Mouse (Mus musculus): ENCODE results near the gene Ormdl3. TPM values are rescaled to one million over a fixed set of nuclear protein-coding genes. Genes with fewer than 3 reads are reported as not detected.
"Not testable (repeated sequence)": the region's sequence is repeated elsewhere in the genome, so short reads cannot be mapped to it uniquely, and the experiment has no call there.

Gene Ormdl3
- total RNA-seq (2014; rRNA removed), result 99.8 and 115 TPM in 2 replicates
- 114 and 119 TPM in 2 replicates for polyA plus RNA-seq (2015; fragmentation: Nextera tagmentation; extraction: Ambion mirVana)

- 3% methylated on average over 49 of the region's 49 CpGs for WGBS
- Histone ChIP-seq H3K9me3 (ENCODE audit: low read length) (no peaks in the 10 kb centered on the region), H3K4me1 (ENCODE audit: insufficient read depth) (peaks cover 23% of the 10 kb centered on the region), H3K4me2 (ENCODE audit: low read depth) (peak within 1 kb of the TSS; percentile 73), H3K27me3 (ENCODE audit: insufficient read depth, low read length) (no peaks in the 10 kb centered on the region), H3K9ac (peak within 1 kb of the TSS; percentile 91), H3K27ac (ENCODE audit: low read depth, low read length) (peak within 1 kb of the TSS; percentile 84), H3K36me3 (ENCODE audit: insufficient read depth) (peaks cover 16% of the 10 kb centered on the region), H3K4me3 (ENCODE audit: low read depth, low read length) (peak within 1 kb of the TSS; percentile 95)
- no peak for TF ChIP-seq CTCF (IDR thresholded peaks at IDR 0.05; ENCODE audit: low read depth)
- ATAC-seq, result peak; percentile 98
- peak; percentile 98 for DNase-seq
These were observed at the start of gene Ormdl3 for GRCm38 (mm10) chr11:98586892-98587563. TSS of gene Ormdl3 (minus strand) at chr11:98587368.

- not testable (repeated sequence) for DNase-seq; H3K9ac ChIP-seq; H3K4me2 ChIP-seq (ENCODE audit: low read depth); H3K9me3 ChIP-seq (ENCODE audit: low read length); H3K27ac ChIP-seq (ENCODE audit: low read depth, low read length); H3K27me3 ChIP-seq (ENCODE audit: insufficient read depth, low read length); H3K36me3 ChIP-seq (ENCODE audit: insufficient read depth); H3K4me1 ChIP-seq (ENCODE audit: insufficient read depth); ATAC-seq; H3K4me3 ChIP-seq (ENCODE audit: low read depth, low read length)
- 42% methylated on average over 10 of the region's 10 CpGs for WGBS
- TF ChIP-seq CTCF (IDR thresholded peaks at IDR 0.05; ENCODE audit: low read depth), result peak; percentile 41
These were observed 48.3 kb upstream of the Ormdl3 start for GRCm38 (mm10) chr11:98635312-98635970.

GRCm38 (mm10) chr11:98630646-98631045 is 43.5 kb upstream of the Ormdl3 start:
- Histone ChIP-seq H3K36me3 (ENCODE audit: insufficient read depth) (no peaks in the 10 kb centered on the region), H3K4me2 (ENCODE audit: low read depth) (no peak overlapping the region), H3K9me3 (ENCODE audit: low read length) (no peaks in the 10 kb centered on the region), H3K4me3 (ENCODE audit: low read depth, low read length) (no peak overlapping the region), H3K27ac (ENCODE audit: low read depth, low read length) (no peak overlapping the region), H3K27me3 (ENCODE audit: insufficient read depth, low read length) (no peaks in the 10 kb centered on the region), H3K4me1 (ENCODE audit: insufficient read depth) (no peaks in the 10 kb centered on the region), H3K9ac (no peak overlapping the region)
- no peak for ATAC-seq
- no peak for DNase-seq
- no peak for TF ChIP-seq CTCF (IDR thresholded peaks at IDR 0.05; ENCODE audit: low read depth)
- WGBS, result 90% methylated on average over 5 of the region's 5 CpGs

- Histone ChIP-seq H3K4me1 (ENCODE audit: insufficient read depth) (no peaks in the 10 kb centered on the region), H3K27me3 (ENCODE audit: insufficient read depth, low read length) (no peaks in the 10 kb centered on the region), H3K9me3 (ENCODE audit: low read length) (no peaks in the 10 kb centered on the region), H3K27ac (ENCODE audit: low read depth, low read length) (no peak overlapping the region), H3K4me2 (ENCODE audit: low read depth) (no peak overlapping the region), H3K36me3 (ENCODE audit: insufficient read depth) (no peaks in the 10 kb centered on the region), H3K4me3 (ENCODE audit: low read depth, low read length) (no peak overlapping the region), H3K9ac (no peak overlapping the region)
- 95% methylated on average over 3 of the region's 3 CpGs for WGBS
- TF ChIP-seq CTCF (IDR thresholded peaks at IDR 0.05; ENCODE audit: low read depth), result no peak
- DNase-seq (no peak), ATAC-seq (no peak)
These were observed 41.5 kb upstream of the Ormdl3 start for GRCm38 (mm10) chr11:98628706-98629105.

DNA sequence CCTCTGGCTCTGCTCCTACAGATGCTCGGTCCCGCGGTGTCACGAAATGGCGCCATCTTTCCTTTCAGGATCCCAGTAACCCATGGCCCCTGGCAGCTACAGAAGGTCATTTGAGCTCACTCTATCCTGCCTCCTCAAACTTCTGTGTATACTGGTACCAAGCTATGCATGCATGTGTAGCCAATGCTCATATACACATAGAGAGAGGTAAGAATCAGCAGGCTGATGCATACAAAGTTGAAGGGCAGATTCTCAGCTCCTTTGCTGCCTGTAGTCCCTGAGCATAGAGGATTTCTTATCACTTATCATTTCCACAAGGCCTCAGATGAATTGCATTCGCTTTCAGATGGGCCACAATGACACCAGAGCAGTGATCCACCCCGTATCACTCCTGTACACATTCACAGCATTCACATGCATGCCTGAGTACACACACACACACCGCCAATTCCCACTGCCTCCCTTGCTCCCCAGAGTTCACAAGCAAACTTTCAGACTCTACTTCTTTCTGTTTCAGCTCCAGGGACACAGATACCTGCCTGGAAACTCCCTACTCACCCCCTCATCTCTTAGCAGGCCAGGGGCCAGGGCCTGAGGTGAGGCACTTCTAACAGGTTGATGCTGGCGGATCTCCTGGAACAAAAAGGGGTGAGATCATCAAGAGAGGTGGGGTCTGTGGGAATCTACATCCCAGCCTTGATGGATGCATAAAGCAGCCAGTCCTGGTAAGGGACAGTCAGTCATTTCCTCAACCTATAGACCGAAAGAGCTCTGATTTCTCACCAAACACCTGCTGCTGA is 38.6 kb upstream of the Ormdl3 start, which contains the start of the genes Gm12355 and Gsdma3:
Gene Gm12355, minus strand, starts transcription at position 51 of the 800 bp plus-strand sequence.
Gene Gsdma3, plus strand, starts transcription at position 750 of the 800 bp plus-strand sequence.
- no peak for TF ChIP-seq CTCF (IDR thresholded peaks at IDR 0.05; ENCODE audit: low read depth)
- Histone ChIP-seq H3K9ac (no peak within 1 kb of the TSS), H3K4me3 (ENCODE audit: low read depth, low read length) (no peak within 1 kb of the TSS), H3K4me1 (ENCODE audit: insufficient read depth) (no peaks in the 10 kb centered on the region), H3K9me3 (ENCODE audit: low read length) (no peaks in the 10 kb centered on the region), H3K4me2 (ENCODE audit: low read depth) (no peak within 1 kb of the TSS), H3K27ac (ENCODE audit: low read depth, low read length) (no peak within 1 kb of the TSS), H3K27me3 (ENCODE audit: insufficient read depth, low read length) (no peaks in the 10 kb centered on the region), H3K36me3 (ENCODE audit: insufficient read depth) (no peaks in the 10 kb centered on the region)
- DNase-seq, result no peak
- no peak for ATAC-seq
- WGBS, result 89% methylated on average over 10 of the region's 10 CpGs

DNA sequence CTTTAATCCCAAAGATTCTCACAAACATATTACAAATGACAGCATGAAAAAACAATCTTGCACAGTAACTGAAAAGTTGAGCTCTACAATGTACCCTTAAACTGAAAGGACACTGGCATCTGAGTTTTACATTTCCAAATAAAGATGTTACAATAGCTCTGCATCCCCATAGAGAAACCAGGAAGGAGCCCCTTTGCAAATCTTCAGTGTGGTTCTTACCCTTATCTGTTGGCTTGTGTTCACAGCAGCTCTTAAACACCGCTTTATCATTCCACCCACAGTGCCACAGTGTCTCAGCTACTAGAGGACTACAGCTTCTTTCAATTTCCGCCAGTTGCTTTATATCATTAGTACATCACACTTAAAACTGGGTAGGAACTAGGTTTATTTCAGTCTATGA is 37.2 kb upstream of the Ormdl3 start:
- not testable (repeated sequence) for H3K27ac ChIP-seq (ENCODE audit: low read depth, low read length); H3K36me3 ChIP-seq (ENCODE audit: insufficient read depth); H3K4me3 ChIP-seq (ENCODE audit: low read depth, low read length); H3K9me3 ChIP-seq (ENCODE audit: low read length); H3K9ac ChIP-seq; H3K4me1 ChIP-seq (ENCODE audit: insufficient read depth); ATAC-seq; H3K4me2 ChIP-seq (ENCODE audit: low read depth); H3K27me3 ChIP-seq (ENCODE audit: insufficient read depth, low read length); DNase-seq
- 95% methylated on average over 2 of the region's 2 CpGs for WGBS

DNA sequence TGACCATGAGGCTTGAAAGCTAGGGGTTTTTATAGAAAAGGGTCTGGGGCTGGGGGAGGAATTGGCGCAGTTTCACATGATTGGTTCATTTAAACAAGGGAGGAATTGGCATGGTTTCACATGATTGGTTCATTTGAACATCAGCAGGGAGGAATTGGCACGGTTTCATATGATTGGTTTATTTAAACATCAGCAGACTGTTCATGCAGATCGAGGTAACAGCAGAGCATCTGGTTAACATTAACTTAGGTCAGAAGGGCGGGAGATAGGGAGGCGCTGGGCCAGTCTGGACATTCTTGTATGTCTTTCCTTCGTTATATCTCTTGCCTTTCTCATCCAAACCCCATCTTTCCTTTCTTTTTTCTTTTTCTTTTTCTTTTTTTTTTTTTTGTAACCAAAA is 36.8 kb upstream of the Ormdl3 start:
- H3K4me3 ChIP-seq (ENCODE audit: low read depth, low read length); H3K4me2 ChIP-seq (ENCODE audit: low read depth); H3K4me1 ChIP-seq (ENCODE audit: insufficient read depth); H3K9ac ChIP-seq; DNase-seq; H3K36me3 ChIP-seq (ENCODE audit: insufficient read depth); ATAC-seq; H3K27me3 ChIP-seq (ENCODE audit: insufficient read depth, low read length); H3K9me3 ChIP-seq (ENCODE audit: low read length); H3K27ac ChIP-seq (ENCODE audit: low read depth, low read length): not testable (repeated sequence)
- 81% methylated on average over 6 of the region's 6 CpGs for WGBS
